Mouse (Mus musculus): ENCODE results near the gene Jmjd1c.

DNA sequence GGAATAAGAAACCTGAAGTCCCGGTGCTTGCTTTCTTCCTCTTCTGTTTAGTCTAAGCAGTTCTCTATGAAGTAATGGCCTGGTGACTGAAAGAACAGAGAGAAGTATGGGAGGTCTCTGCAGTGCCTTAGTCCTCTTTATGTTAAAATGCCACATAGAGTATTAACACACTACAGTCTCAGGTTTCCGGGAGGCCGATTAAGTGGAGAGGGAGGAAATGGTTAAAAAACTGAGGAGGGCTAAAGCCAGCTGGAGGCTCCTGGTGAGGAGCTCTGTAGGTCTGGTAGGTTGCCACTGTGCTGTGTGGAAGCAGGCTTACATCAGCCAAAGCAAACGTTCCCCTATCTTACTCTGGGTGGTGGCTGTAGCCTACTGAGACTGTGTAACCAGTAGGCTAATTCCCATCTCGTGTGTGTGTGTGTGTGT lies 19.8 kb downstream of the Jmjd1c start:
- no peak for TF ChIP-seq CTCF (IDR thresholded peaks at IDR 0.05; ENCODE audit: extremely low read depth, insufficient read length, insufficient replicate concordance, low read depth, low read length)
- TF ChIP-seq POLR2A (IDR thresholded peaks at IDR 0.05; ENCODE audit: low read depth, low read length), result no peak

Measured in small intestine, adult 2 months (tissue).